Mouse (Mus musculus) T-cell, adult 66 days (primary cell): ENCODE results near the gene Prdm9. TPM values are rescaled to one million over a fixed set of nuclear protein-coding genes. Genes with fewer than 3 reads are reported as not detected.

Experiments
- total RNA-seq, 2 experiments: library from RNA; stranded (reverse); gene quantifications; 3 replicates in 1 of 2; 4 replicates in 1 of 2; pipeline ENCODE4 v1.2.4; 2023

Gene Prdm9
- 10 to 100 TPM; 13.4 to 15.1 TPM for total RNA-seq

GRCm38 (mm10) chr17:15564014-15564927, at the start of gene Prdm9:
Gene Prdm9 (minus strand): TSS chr17:15564354.

GRCm38 (mm10) chr17:15526986-15527810, 37.0 kb downstream of the Prdm9 start, which contains the start of gene Pdcd2:
Gene Pdcd2 (minus strand): TSS chr17:15527301.

GRCm38 (mm10) chr17:15499656-15500394, 64.3 kb downstream of the Prdm9 start, which contains the start of the genes Psmb1 and Tbp:
Gene Psmb1 (minus strand): TSS chr17:15499751.
Gene Tbp (plus strand): TSS chr17:15499888.

Other genes with a start within 250 kb of the Prdm9 start
- 1 to 10 TPM in 1 of 2 experiments, under 1 TPM in 1; 0.52 to 1.7 TPM for gene Dll1, start 187.5 kb downstream of the Prdm9 start, total RNA-seq
- 10 to 100 TPM; 36.7 to 37.5 TPM for gene Fam120b, start 168.2 kb downstream of the Prdm9 start, total RNA-seq
- gene Psmb1, start 64.6 kb downstream of the Prdm9 start, total RNA-seq = 100 to 1,000 TPM; 129 to 136 TPM
- 10 to 100 TPM; 48.4 to 54.3 TPM for gene Tbp, start 64.5 kb downstream of the Prdm9 start, total RNA-seq
- 10 to 100 TPM; 48.9 to 59.4 TPM for gene Pdcd2, start 37.1 kb downstream of the Prdm9 start, total RNA-seq
- gene Chd1, start 140.6 kb upstream of the Prdm9 start, total RNA-seq = 100 to 1,000 TPM; 108 to 114 TPM